Mouse (Mus musculus): ENCODE data around the gene Pou3f1. TPM values are rescaled to one million over a fixed set of nuclear protein-coding genes. Genes with fewer than 3 reads are reported as not detected.

The Pou3f1 gene
- polyA plus RNA-seq, 1 experiment from 2014 or later = 6.7 TPM

GRCm38 (mm10) chr4:124708518-124709477, 52.2 kb downstream of the Pou3f1 start:
- Histone ChIP-seq H3K27ac (ENCODE audit: low read depth, low read length) (peak overlapping the region; percentile 46; the same call in 1 of the 2 replicates), H3K4me2 (ENCODE audit: low read depth, low read length) (peak overlapping the region; percentile 40), H3K36me3 (ENCODE audit: control insufficient read depth, insufficient read depth, low read length) (no peaks in the 10 kb centered on the region), H3K9me3 (ENCODE audit: control insufficient read depth, low read length) (no peaks in the 10 kb centered on the region), H3K27me3 (ENCODE audit: control insufficient read depth, insufficient read depth, low read length) (peaks cover 10% of the 10 kb centered on the region), H3K4me3 (ENCODE audit: low read depth, low read length) (peak overlapping the region; percentile 26), H3K9ac (replicated peaks; ENCODE audit: low read depth, low read length) (0 out of 2 replicates have a peak overlapping the region, but pooled peaks have one; percentile 42), H3K4me1 (ENCODE audit: control insufficient read depth, insufficient read depth, low read length) (peaks cover 14% of the 10 kb centered on the region)
- peak; percentile 25; the same call in 1 of the 2 replicates for ATAC-seq (ENCODE audit: low read depth)
- 2% methylated on average over 41 of the region's 41 CpGs for WGBS

GRCm38 (mm10) chr4:124709961-124710446, 53.4 kb downstream of the Pou3f1 start:
- H3K27me3 ChIP-seq (ENCODE audit: control insufficient read depth, insufficient read depth, low read length) = peaks cover 10% of the 10 kb centered on the region
- no peak overlapping the region; the same call in 1 of the 2 replicates for H3K9ac ChIP-seq (replicated peaks; ENCODE audit: low read depth, low read length)
- 3% methylated on average over 18 of the region's 18 CpGs for WGBS
- peak overlapping the region; percentile 26; the same call in 1 of the 2 replicates for H3K4me2 ChIP-seq (ENCODE audit: low read depth, low read length)
- no peaks in the 10 kb centered on the region for H3K9me3 ChIP-seq (ENCODE audit: control insufficient read depth, low read length)
- H3K27ac ChIP-seq (ENCODE audit: low read depth, low read length) = no peak overlapping the region
- no peaks in the 10 kb centered on the region for H3K36me3 ChIP-seq (ENCODE audit: control insufficient read depth, insufficient read depth, low read length)
- no peak for ATAC-seq (ENCODE audit: low read depth)
- H3K4me3 ChIP-seq (ENCODE audit: low read depth, low read length) = no peak overlapping the region
- H3K4me1 ChIP-seq (ENCODE audit: control insufficient read depth, insufficient read depth, low read length) = peaks cover 9% of the 10 kb centered on the region; the same call in 1 of the 2 replicates

Other genes with a start within 250 kb of the Pou3f1 start
- gene 3100002H09Rik, start 46.0 kb upstream of the Pou3f1 start, polyA plus RNA-seq (2014; fragmentation: Nextera tagmentation; extraction: Ambion mirVana) = 0.32 TPM in 1 of 2 replicates, not detected in the other
- 33.9 and 39.2 TPM in 2 replicates for gene Utp11, start 36.8 kb downstream of the Pou3f1 start, polyA plus RNA-seq (2014; fragmentation: Nextera tagmentation; extraction: Ambion mirVana)
- 0.60 and 1.5 TPM in 2 replicates for gene Fhl3, start 43.9 kb downstream of the Pou3f1 start, polyA plus RNA-seq (2014; fragmentation: Nextera tagmentation; extraction: Ambion mirVana)
- 89.9 and 93.2 TPM in 2 replicates for gene Sf3a3, start 58.0 kb downstream of the Pou3f1 start, polyA plus RNA-seq (2014; fragmentation: Nextera tagmentation; extraction: Ambion mirVana)
- 22.5 and 25.2 TPM in 2 replicates for gene Inpp5b, start 85.0 kb downstream of the Pou3f1 start, polyA plus RNA-seq (2014; fragmentation: Nextera tagmentation; extraction: Ambion mirVana)
- gene Mtf1, start 145.3 kb downstream of the Pou3f1 start, polyA plus RNA-seq (2014; fragmentation: Nextera tagmentation; extraction: Ambion mirVana) = 10.2 and 11.9 TPM in 2 replicates
- 48.8 and 51.4 TPM in 2 replicates for gene Yrdc, start 193.9 kb downstream of the Pou3f1 start, polyA plus RNA-seq (2014; fragmentation: Nextera tagmentation; extraction: Ambion mirVana)
- 86.5 and 104 TPM in 2 replicates for gene 1110065P20Rik, start 194.4 kb downstream of the Pou3f1 start, polyA plus RNA-seq (2014; fragmentation: Nextera tagmentation; extraction: Ambion mirVana)
- 16.5 and 19.0 TPM in 2 replicates for gene Maneal, start 205.4 kb downstream of the Pou3f1 start, polyA plus RNA-seq (2014; fragmentation: Nextera tagmentation; extraction: Ambion mirVana)
- 7.4 and 9.3 TPM in 2 replicates for gene Epha10, start 224.1 kb downstream of the Pou3f1 start, polyA plus RNA-seq (2014; fragmentation: Nextera tagmentation; extraction: Ambion mirVana)